Mouse (Mus musculus) liver, embryonic 13.5 days (tissue): ENCODE data around the gene Pdzd2. TPM values are rescaled to one million over a fixed set of nuclear protein-coding genes. Genes with fewer than 3 reads are reported as not detected.

Experiments used
- ATAC-seq: fragments of 200-750 bp; cut with Nextera tagmentation; 2 replicates; pipeline ENCODE4 v1.8.0; 2017; ENCODE audit warnings: low read depth, mild to moderate bottlenecking, moderate number of reproducible peaks, moderate library complexity
- DNase-seq: peaks from one replicate; pipeline ENCODE4 v3.0.0; 2022
- H3K27ac ChIP-seq: fragments of 300-500 bp; sonication (generic); 2 replicates; pipeline ENCODE4 v1.5.1; 2015; ENCODE audit warnings: moderate library complexity, mild to moderate bottlenecking, inconsistent platforms
- H3K27me3 ChIP-seq: fragments of 300-500 bp; sonication (generic); 2 replicates; pipeline ENCODE4 v1.6.1; 2015; ENCODE audit warnings: mild to moderate bottlenecking, inconsistent platforms
- H3K36me3 ChIP-seq: fragments of 300-500 bp; sonication (generic); 2 replicates; pipeline ENCODE4 v1.6.1; 2015; ENCODE audit warnings: mild to moderate bottlenecking, inconsistent platforms
- H3K4me1 ChIP-seq: fragments of 300-500 bp; sonication (generic); replicated peaks from 2 replicates; pipeline ENCODE4 v1.6.1; 2015; ENCODE audit warnings: inconsistent platforms
- H3K4me2 ChIP-seq: fragments of 300-500 bp; sonication (generic); 2 replicates; pipeline ENCODE4 v1.6.1; 2015; ENCODE audit warnings: inconsistent platforms, mild to moderate bottlenecking, moderate library complexity
- H3K4me3 ChIP-seq: fragments of 300-500 bp; sonication (generic); replicated peaks from 2 replicates; pipeline ENCODE4 v1.5.1; 2015; ENCODE audit warnings: mild to moderate bottlenecking, inconsistent platforms
- H3K9ac ChIP-seq: fragments of 300-500 bp; sonication (generic); 2 replicates; pipeline ENCODE4 v1.6.1; 2015; ENCODE audit warnings: mild to moderate bottlenecking, inconsistent platforms
- H3K9me3 ChIP-seq: fragments of 300-500 bp; sonication (generic); replicated peaks from 2 replicates; pipeline ENCODE4 v1.6.1; 2016; ENCODE audit warnings: inconsistent platforms
- WGBS: fragments of 180-500 bp; shearing (Covaris S2); methylation state at CpG from one replicate; pipeline ENCODE4 v1.1.7; 2015; ENCODE audit not compliant: insufficient replicate concordance; 5-methylcytosine and 5-hydroxymethylcytosine counted together
- polyA plus RNA-seq: library from polyadenylated mRNA; unstranded; fragments of >200 nt; fragmentation: Nextera tagmentation; extraction: Ambion mirVana; gene quantifications from 2 replicates; pipeline ENCODE4 v1.2.1, GENCODE M21; 2015

Gene Pdzd2
- polyA plus RNA-seq, 1 experiment from 2014 or later = 1.5 TPM

DNA sequence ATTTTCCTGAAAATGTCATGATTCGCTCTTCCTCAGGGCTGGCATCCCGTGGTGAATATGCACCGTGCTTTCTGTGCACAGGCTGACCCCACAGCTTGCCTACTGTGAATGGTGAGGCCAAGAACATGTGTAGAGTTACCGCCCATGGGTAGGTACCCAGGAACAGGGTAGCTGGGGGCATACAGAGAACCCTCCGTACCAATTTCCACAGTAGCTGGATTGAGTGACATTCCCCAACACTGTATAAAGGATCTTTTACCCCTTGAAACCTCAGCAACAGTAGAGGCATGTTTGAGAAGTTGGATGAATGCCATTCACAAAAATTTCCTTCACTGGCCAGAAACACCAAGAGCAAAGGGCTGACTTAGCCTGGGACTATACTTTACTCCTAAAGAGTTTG, 271.1 kb downstream of the Pdzd2 start:
- Histone ChIP-seq H3K27me3 (no peaks in the 10 kb centered on the region), H3K4me2 (no peak overlapping the region), H3K27ac (no peak overlapping the region), H3K9ac (no peak overlapping the region), H3K4me3 (no peak overlapping the region), H3K9me3 (no peaks in the 10 kb centered on the region), H3K36me3 (no peaks in the 10 kb centered on the region), H3K4me1 (no peaks in the 10 kb centered on the region)
- no peak for DNase-seq
- ATAC-seq = no peak
- 70% methylated on average over 5 of the region's 5 CpGs for WGBS

DNA sequence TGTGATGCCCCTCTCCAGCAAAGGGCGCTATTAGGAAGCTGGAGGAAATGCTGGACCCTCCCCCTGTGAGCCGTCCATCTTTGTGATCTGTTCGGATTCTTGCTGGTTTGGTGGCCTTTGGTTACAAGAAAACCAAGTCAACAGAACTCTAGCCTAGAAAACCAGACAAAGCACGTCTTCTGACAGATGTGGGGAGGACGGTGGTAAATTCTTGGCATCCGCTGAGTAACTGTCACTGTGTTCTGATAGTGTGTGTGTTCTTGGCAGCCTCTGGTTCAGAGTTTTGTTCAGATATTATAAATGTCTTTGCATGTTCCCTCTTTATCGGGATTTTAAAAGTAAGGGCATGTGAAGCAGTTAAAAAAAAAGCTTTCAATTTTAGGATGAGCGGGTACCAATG, 274.0 kb downstream of the Pdzd2 start:
- no peak overlapping the region for H3K27ac ChIP-seq
- H3K4me2 ChIP-seq = no peak overlapping the region
- H3K9ac ChIP-seq = no peak overlapping the region
- WGBS = 67% methylated on average over 8 of the region's 8 CpGs
- H3K9me3 ChIP-seq = no peaks in the 10 kb centered on the region
- no peaks in the 10 kb centered on the region for H3K4me1 ChIP-seq
- no peaks in the 10 kb centered on the region for H3K27me3 ChIP-seq
- DNase-seq = no peak
- ATAC-seq = no peak
- no peak overlapping the region for H3K4me3 ChIP-seq
- H3K36me3 ChIP-seq = no peaks in the 10 kb centered on the region

DNA sequence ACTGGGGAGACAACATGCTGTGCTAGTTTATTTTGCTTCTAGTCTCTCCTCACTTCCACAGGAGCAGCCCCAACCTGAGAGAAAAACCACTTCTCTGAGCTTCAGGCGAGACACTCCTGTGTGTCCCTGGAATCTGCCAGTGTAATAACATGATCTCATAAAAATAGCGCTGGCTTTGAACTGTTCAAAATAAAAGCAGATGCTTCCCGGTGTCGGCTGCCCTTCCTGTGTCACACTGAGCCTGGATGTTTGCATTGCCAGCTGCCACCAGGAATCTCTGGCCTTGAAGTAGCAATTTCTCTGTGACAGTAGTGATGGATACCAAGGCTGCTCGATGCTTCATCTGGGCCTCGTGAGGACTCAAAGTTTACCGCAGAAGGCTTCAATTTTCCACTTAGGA, 282.9 kb downstream of the Pdzd2 start:
- Histone ChIP-seq H3K9ac (no peak overlapping the region), H3K4me3 (no peak overlapping the region), H3K36me3 (no peaks in the 10 kb centered on the region), H3K27me3 (no peaks in the 10 kb centered on the region), H3K4me2 (no peak overlapping the region), H3K9me3 (no peaks in the 10 kb centered on the region), H3K4me1 (no peaks in the 10 kb centered on the region), H3K27ac (no peak overlapping the region)
- WGBS = 50% methylated on average over 7 of the region's 7 CpGs
- no peak for ATAC-seq
- no peak for DNase-seq

DNA sequence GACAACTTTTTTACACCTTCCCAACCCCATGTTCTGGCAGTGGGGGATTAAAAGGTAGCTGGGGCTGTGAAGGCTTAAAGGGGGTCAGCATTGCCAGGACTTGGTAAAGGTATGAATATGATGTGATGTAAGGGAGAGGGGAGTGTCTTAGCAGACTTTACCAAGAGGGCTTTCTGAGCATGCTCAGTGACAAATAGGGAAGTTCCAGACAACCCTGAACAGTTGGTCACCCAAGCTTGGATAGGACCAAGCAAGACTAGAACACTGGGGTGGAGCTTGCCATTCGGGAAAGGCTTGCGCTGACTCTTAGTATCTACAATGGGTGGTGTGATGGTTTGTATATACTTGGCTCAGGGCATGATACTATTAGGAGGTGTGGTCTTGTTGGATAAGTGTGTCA, 286.4 kb downstream of the Pdzd2 start:
- Histone ChIP-seq H3K27ac (no peak overlapping the region), H3K27me3 (no peaks in the 10 kb centered on the region)

DNA sequence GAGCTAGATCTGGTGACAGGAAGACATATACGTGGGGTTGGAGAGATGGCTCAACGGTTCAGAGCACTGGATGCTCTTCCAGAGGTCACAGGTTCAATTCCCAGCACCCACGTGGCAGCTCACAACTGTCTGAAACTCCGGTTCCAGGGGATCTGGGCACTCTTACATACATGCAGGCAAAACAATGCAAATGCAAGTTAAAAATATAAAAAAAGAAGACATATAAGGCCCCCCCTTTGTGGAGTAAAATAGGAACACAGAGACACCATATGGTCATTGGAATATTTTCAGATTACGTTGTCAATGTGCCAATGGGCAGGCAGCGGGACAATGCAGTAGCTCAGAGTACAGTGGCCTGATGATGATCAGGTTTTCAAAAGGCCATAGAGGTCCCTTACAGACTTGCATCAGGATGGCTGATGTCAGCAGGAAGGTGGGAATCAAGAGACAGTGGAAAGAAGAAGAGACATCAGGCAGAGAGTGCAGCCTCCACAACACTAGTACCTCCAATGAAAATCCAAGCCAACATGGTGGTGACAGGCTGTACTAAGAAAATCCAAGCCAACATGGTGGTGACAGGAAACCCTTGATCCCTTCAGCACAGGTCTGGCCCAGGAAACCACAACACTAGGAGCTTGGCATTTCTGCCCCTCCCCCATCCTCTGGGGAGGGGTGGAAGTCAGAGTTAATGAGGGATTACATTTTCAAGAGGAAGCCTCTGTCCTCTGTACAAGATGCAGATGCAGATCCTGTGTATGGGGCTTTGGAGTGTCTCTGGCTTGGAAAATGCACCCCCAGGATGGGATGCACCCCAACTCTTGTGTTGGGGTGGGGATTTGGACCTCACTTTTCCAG, 287.4 kb downstream of the Pdzd2 start:
- DNase-seq = no peak
- Histone ChIP-seq H3K4me3 (no peak overlapping the region), H3K27me3 (no peaks in the 10 kb centered on the region), H3K27ac (no peak overlapping the region), H3K9ac (no peak overlapping the region), H3K36me3 (no peaks in the 10 kb centered on the region), H3K4me1 (no peaks in the 10 kb centered on the region; the same call in 1 of the 2 replicates), H3K4me2 (no peak overlapping the region), H3K9me3 (no peaks in the 10 kb centered on the region)
- 79% methylated on average over 6 of the region's 6 CpGs for WGBS
- no peak for ATAC-seq

More for the DNA sequence above, 286.4 kb downstream of the Pdzd2 start:
- H3K4me1 ChIP-seq = no peaks in the 10 kb centered on the region
- WGBS = 81% methylated on average over 2 of the region's 2 CpGs
- ATAC-seq = no peak
- H3K9me3 ChIP-seq = no peaks in the 10 kb centered on the region
- H3K36me3 ChIP-seq = no peaks in the 10 kb centered on the region
- H3K4me2 ChIP-seq = no peak overlapping the region
- no peak overlapping the region for H3K4me3 ChIP-seq
- no peak overlapping the region for H3K9ac ChIP-seq
- no peak for DNase-seq

DNA sequence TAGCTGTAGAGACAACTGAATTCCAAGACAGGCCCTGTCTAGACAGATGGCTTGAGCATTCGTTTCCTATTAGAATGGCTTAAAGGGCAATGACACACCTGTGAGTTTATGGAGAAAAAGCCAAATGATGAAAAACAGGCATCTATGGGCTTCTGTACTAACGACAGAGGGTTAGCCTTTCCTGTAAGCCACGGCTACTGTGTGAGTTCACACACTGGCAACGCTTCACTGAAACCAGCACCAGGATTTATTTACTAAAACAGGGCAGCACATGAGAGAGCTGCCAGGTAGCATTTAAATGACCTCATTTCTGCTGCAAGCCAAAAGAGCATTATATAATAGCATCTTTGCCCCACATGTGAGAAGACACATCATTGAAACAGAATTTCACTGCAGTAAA, 288.3 kb downstream of the Pdzd2 start:
- H3K4me3 ChIP-seq = no peak overlapping the region
- H3K4me2 ChIP-seq = no peak overlapping the region
- ATAC-seq = no peak
- H3K36me3 ChIP-seq = no peaks in the 10 kb centered on the region
- no peak overlapping the region for H3K9ac ChIP-seq
- no peaks in the 10 kb centered on the region for H3K9me3 ChIP-seq
- H3K27me3 ChIP-seq = no peaks in the 10 kb centered on the region
- H3K27ac ChIP-seq = no peak overlapping the region
- DNase-seq = no peak
- WGBS = 65% methylated on average over 4 of the region's 4 CpGs
- no peaks in the 10 kb centered on the region; the same call in 1 of the 2 replicates for H3K4me1 ChIP-seq

DNA sequence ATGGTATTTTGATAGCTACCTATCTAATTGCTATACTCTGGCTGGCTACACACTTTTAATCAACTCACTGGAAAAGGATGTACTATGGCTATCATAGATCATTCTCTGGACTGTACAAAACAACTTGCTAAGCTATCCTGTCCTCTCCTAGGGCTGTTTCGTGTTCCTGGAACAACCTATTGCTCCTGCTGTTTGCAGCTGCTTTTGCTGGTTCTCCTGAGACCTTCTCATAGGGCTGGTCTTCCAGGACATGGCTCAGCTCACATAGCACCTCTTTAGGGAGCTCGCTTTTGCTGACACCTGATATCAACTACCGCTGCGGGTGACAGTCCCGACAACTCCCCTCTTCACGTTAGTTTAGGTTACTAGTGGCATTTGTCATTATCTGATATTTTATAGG, 288.9 kb downstream of the Pdzd2 start:
- Histone ChIP-seq H3K4me1 (no peaks in the 10 kb centered on the region; the same call in 1 of the 2 replicates), H3K9me3 (no peaks in the 10 kb centered on the region), H3K27ac (no peak overlapping the region), H3K36me3 (no peaks in the 10 kb centered on the region), H3K4me2 (no peak overlapping the region), H3K4me3 (no peak overlapping the region), H3K27me3 (no peaks in the 10 kb centered on the region), H3K9ac (no peak overlapping the region)
- WGBS = 80% methylated on average over 6 of the region's 6 CpGs
- DNase-seq = no peak
- ATAC-seq = no peak

DNA sequence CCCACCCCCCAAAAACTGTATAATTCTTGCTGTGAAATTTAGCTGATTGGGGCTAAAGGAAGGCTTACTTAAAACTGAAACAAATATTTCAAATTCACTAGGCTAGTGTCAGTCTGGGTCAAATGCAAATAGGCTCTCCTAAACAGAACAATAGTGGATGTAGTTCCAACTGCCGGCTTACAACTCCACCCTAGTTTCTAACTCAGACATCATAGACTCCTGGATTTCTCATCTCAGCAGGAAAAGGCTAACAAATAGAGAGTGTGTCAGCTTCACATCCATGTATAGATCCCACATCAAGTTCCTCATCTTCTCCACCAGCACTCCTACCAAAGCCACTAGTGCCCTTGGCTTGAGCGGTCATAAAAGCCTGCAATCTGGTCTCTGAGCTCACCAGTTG, 290.4 kb downstream of the Pdzd2 start:
- no peaks in the 10 kb centered on the region for H3K36me3 ChIP-seq
- no peaks in the 10 kb centered on the region; the same call in 1 of the 2 replicates for H3K4me1 ChIP-seq
- no peak overlapping the region for H3K4me3 ChIP-seq
- H3K9ac ChIP-seq = no peak overlapping the region
- 67% methylated on average over 2 of the region's 2 CpGs for WGBS
- DNase-seq (no peak), ATAC-seq (no peak)
- no peaks in the 10 kb centered on the region for H3K27me3 ChIP-seq
- H3K4me2 ChIP-seq = no peak overlapping the region
- no peaks in the 10 kb centered on the region for H3K9me3 ChIP-seq
- no peak overlapping the region for H3K27ac ChIP-seq

DNA sequence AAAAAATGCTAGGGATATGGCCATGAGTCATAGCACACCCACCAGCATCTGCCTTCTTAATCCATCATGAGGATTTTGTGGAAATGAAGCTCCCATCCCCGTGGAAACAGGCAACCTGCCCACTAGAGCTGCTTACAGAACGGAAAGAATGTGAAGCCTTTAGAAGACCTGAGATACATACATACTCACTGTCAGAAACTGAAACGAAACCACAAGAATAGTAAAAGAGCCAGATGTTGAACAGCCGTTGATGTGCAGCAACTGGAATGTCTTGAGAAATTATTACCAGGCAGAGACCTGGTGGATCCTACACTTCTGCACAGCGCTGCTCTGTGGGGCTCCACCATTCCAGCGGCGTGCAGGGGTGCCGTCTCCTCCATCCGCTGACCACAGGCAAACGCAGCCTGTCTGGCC, 292.7 kb downstream of the Pdzd2 start:
- Histone ChIP-seq H3K27ac (no peak overlapping the region), H3K9me3 (no peaks in the 10 kb centered on the region), H3K36me3 (no peaks in the 10 kb centered on the region), H3K9ac (no peak overlapping the region), H3K4me1 (no peaks in the 10 kb centered on the region; the same call in 1 of the 2 replicates), H3K4me2 (no peak overlapping the region), H3K27me3 (no peaks in the 10 kb centered on the region), H3K4me3 (no peak overlapping the region)
- ATAC-seq (no peak), DNase-seq (no peak)
- WGBS = 52% methylated on average over 10 of the region's 10 CpGs

DNA sequence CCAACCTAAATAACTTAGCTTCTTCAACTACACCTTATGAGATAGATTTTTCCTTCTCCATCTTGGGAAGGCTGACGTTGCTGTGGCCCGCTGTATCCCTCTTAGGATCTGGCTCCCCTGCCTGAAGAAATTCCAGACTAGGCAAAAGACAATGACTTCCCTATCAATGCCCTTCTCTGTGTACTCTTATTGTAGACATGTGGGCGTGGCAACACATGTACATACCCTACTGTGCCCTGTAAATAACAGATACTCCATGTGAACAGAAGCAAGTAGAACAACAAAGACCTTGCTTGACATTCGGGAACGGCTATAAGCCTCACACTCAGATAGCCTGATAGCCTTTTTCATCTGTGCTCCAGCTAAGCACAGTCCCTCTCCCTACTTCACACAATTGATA, 295.2 kb downstream of the Pdzd2 start:
- DNase-seq (no peak), ATAC-seq (no peak)
- no peak overlapping the region for H3K9ac ChIP-seq
- H3K27me3 ChIP-seq = no peaks in the 10 kb centered on the region
- H3K4me1 ChIP-seq = peaks cover 3% of the 10 kb centered on the region
- no peaks in the 10 kb centered on the region for H3K9me3 ChIP-seq
- H3K4me3 ChIP-seq = no peak overlapping the region
- H3K27ac ChIP-seq = no peak overlapping the region
- 61% methylated on average over 5 of the region's 5 CpGs for WGBS
- H3K4me2 ChIP-seq = no peak overlapping the region
- H3K36me3 ChIP-seq = no peaks in the 10 kb centered on the region

DNA sequence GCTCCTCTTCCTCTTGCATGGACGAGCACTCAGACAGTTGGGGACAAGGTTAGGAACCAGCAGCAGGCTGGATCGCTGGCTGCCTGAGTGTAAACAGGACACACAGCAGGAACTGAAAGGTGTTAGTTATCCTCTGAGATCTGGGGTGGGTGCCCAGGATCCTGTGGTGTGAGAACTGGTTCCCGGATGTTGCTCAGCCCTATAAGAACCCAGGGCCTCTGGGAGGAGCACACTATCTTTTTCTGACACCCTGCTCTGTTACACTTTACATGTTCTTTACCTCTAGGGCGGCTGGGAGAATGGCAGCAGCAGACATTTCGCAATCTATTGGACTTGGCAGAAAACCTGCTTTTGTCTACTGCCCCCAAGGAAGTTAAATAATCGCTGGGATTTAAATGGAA, 300.4 kb downstream of the Pdzd2 start:
- WGBS = 15% methylated on average over 6 of the region's 6 CpGs

DNA sequence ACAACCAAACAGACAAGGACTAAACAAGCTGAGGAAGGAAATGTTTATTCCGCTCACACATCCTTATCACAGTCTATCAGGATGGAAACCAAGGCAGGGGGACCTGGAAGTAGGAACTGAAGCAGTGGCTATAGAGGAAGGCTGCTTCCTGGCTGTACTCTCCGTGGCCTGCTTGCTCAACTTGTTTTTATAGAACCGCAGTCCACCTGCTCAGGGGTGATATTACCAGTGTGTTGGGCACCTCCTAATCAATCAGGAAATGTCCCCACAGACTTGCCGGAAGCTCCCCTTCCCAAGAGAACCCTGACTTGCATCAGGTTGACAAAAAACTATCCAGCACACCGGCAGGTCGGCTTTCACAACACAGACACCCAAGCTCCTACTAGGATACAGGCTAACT, 301.0 kb downstream of the Pdzd2 start:
- Histone ChIP-seq H3K4me1 (peaks cover 11% of the 10 kb centered on the region), H3K27ac (no peak overlapping the region), H3K9me3 (no peaks in the 10 kb centered on the region), H3K9ac (no peak overlapping the region), H3K36me3 (no peaks in the 10 kb centered on the region), H3K4me3 (no peak overlapping the region), H3K4me2 (no peak overlapping the region), H3K27me3 (no peaks in the 10 kb centered on the region)
- WGBS = 20% methylated on average over 6 of the region's 6 CpGs
- ATAC-seq (no peak), DNase-seq (no peak)

More for the DNA sequence above, 300.4 kb downstream of the Pdzd2 start:
- Histone ChIP-seq H3K4me2 (no peak overlapping the region), H3K4me1 (peaks cover 11% of the 10 kb centered on the region), H3K4me3 (no peak overlapping the region), H3K9ac (no peak overlapping the region), H3K9me3 (no peaks in the 10 kb centered on the region), H3K36me3 (no peaks in the 10 kb centered on the region), H3K27me3 (no peaks in the 10 kb centered on the region), H3K27ac (no peak overlapping the region)
- peak; percentile 57 for ATAC-seq
- DNase-seq = no peak
